Mouse (Mus musculus): ENCODE measurements around the gene Dnmt1. TPM values are rescaled to one million over a fixed set of nuclear protein-coding genes. Genes with fewer than 3 reads are reported as not detected.

Gene Dnmt1
- polyA plus RNA-seq, 1 experiment, result 18.3 TPM

DNA sequence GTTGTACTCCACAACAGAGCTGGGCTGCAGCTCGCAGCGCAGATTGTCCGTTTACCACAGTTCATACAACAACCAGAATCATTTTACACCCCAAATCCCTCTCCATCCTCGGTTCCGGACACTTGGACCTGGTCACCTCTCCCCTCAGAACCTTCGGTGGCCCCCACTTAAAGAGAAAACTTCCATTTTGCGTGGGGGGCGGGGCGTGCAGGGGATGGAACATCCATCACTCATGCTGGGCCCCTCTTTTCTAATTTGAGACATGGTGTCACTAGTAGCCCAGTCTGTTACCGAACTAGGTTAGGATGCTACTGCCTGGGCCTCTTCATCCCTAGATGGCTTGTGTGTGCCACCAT, 81.0 kb downstream of the Dnmt1 start:
- peak overlapping the region; percentile 71 for H3K4me3 ChIP-seq (ENCODE audit: control insufficient read depth, low read depth, low read length)
- H3K27ac ChIP-seq (ENCODE audit: control insufficient read depth, insufficient read depth, low read depth, low read length), result peak overlapping the region; percentile 85
- H3K27me3 ChIP-seq (ENCODE audit: control insufficient read depth, insufficient read depth, low read length), result no peaks in the 10 kb centered on the region
- H3K36me3 ChIP-seq (ENCODE audit: control insufficient read depth, insufficient read depth, low read length), result no peaks in the 10 kb centered on the region
- peaks cover 7% of the 10 kb centered on the region for H3K4me1 ChIP-seq (ENCODE audit: control insufficient read depth, insufficient read depth, low read length)
- TF ChIP-seq CTCF (IDR thresholded peaks at IDR 0.05; ENCODE audit: control insufficient read depth, insufficient read depth, insufficient replicate concordance, low read depth, low read length), result no peak
- TF ChIP-seq POLR2A (IDR thresholded peaks at IDR 0.05; ENCODE audit: control insufficient read depth, low read depth, low read length), result no peak

DNA sequence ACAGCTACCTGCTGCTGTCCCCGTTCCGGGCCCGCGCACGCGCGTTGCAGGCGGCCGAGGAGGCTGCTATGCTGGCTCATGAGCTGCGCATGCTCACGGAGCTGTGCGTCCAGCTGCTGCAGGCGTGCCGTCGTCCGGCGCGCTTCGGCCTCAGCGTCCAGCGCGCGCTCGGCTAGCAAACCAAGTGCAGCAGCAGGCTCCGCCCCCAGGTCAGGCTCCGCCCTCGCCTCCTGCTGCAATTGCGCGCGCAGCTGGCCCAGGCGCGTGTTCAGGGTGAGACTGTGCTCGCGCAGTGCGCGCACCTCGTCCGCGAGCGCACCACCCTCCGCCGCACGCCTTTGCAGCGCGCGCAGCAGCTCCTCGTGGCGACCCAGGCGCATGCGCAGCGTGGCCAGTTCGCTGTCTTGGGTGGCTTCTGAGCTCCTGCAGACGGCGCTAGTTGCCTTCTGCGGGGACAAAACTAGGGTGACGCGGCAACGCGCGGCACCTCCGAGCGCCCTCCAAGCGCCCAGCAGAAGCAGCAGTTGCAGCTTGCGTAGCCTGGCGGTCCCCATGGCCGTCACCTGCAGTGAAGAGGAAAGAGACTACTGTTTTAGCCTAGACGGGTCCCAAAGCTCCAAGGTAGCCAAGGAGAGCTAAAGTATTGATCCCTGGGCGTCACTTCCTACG, 81.5 kb downstream of the Dnmt1 start:
- no peaks in the 10 kb centered on the region for H3K27me3 ChIP-seq (ENCODE audit: control insufficient read depth, insufficient read depth, low read length)
- H3K4me1 ChIP-seq (ENCODE audit: control insufficient read depth, insufficient read depth, low read length), result peaks cover 7% of the 10 kb centered on the region
- H3K4me3 ChIP-seq (ENCODE audit: control insufficient read depth, low read depth, low read length), result peak overlapping the region; percentile 71
- no peaks in the 10 kb centered on the region for H3K36me3 ChIP-seq (ENCODE audit: control insufficient read depth, insufficient read depth, low read length)
- peak overlapping the region; percentile 85 for H3K27ac ChIP-seq (ENCODE audit: control insufficient read depth, insufficient read depth, low read depth, low read length)
- peak; percentile 60; the same call in 1 of the 2 replicates for TF ChIP-seq CTCF (IDR thresholded peaks at IDR 0.05; ENCODE audit: control insufficient read depth, insufficient read depth, insufficient replicate concordance, low read depth, low read length)
- TF ChIP-seq POLR2A (IDR thresholded peaks at IDR 0.05; ENCODE audit: control insufficient read depth, low read depth, low read length), result peak; percentile 73

DNA sequence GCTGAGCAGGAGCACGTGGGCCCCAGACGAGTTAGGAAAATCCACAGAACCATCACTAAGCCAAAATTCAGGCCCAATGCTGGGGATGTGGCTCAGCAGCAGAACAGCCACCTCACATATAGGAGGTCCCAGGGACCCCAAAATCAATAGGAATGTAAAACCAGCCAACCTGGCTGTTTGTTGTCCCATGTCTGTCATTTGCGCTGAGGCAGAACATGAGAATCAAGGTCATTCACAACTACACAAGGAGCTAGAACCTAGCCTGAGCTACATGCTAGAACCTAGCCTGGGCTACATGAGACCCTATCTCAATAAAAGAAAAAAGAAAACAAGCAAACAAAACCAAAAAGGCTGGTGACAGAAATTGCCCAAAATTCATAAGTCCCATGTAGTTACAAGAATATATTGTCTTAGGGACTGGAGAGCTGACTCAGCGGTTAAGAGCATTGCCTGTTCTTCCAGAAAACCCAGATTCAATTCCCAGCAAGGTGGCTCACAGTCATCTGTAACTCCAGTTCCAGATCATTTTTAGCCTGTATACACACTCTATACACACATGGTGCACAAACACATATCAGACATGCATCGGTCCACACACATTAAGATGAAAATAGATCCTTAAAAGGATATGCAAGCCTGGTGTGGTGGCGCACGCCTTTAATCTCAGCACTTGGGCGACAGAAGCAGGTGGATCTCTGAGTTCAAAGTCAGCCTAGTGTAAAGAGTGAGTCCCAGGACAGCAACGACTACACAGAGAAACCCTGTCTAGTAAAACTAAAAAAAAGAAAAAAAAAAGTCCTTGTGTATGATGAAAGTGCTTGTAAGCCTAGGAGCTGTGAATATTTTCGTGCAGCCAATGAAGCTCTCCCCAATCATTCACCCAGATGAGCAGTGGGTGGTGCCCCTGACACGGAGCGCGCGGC, 82.3 kb downstream of the Dnmt1 start:
- 0 out of 2 replicates have a peak overlapping the region, but pooled peaks have one; percentile 23 for H3K27ac ChIP-seq (ENCODE audit: control insufficient read depth, insufficient read depth, low read depth, low read length)
- peak overlapping the region; percentile 71 for H3K4me3 ChIP-seq (ENCODE audit: control insufficient read depth, low read depth, low read length)
- no peaks in the 10 kb centered on the region for H3K36me3 ChIP-seq (ENCODE audit: control insufficient read depth, insufficient read depth, low read length)
- peaks cover 7% of the 10 kb centered on the region for H3K4me1 ChIP-seq (ENCODE audit: control insufficient read depth, insufficient read depth, low read length)
- TF ChIP-seq CTCF (IDR thresholded peaks at IDR 0.05; ENCODE audit: control insufficient read depth, insufficient read depth, insufficient replicate concordance, low read depth, low read length) (no peak), POLR2A (IDR thresholded peaks at IDR 0.05; ENCODE audit: control insufficient read depth, low read depth, low read length) (no peak)
- H3K27me3 ChIP-seq (ENCODE audit: control insufficient read depth, insufficient read depth, low read length), result no peaks in the 10 kb centered on the region

DNA sequence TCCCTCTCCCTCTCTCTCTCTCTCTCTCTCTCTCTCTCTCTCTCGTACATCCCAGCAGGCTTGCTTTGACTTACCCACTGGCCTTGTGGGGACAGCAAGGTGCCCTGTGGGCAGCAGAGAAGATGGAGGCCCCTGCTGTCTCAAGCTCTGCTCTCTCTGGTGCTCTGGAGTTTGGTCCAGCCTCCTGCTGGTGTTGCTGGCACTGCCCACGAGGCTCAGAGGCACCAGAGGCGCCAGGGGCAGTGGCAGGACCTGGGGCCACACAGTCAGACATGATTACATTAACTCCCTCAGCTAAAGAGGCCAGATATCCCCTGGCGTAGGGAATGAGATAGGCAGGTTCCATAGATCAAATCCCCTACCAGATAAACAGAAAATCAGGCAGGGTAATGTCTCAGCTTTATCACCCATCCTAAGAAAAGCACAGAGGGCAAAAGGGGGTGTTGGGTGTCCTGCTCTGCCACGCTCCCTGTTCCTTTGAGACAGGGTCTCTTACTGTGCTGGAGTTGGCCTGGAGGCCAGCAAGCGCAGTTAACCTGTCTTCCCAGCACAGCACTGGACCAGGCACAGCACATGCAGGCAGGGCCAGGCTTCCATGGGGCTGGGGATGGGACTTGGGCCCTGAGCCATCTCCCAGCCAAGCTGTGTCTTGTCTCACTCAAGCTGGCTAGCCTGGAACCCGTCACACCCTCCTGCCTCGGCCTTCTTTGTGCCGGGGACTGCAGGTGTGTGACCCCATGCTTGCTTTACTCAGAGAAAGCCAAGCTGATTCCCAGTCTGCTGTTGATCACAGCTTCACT, 83.2 kb downstream of the Dnmt1 start:
- no peaks in the 10 kb centered on the region for H3K27me3 ChIP-seq (ENCODE audit: control insufficient read depth, insufficient read depth, low read length)
- no peak overlapping the region for H3K27ac ChIP-seq (ENCODE audit: control insufficient read depth, insufficient read depth, low read depth, low read length)
- peaks cover 7% of the 10 kb centered on the region for H3K4me1 ChIP-seq (ENCODE audit: control insufficient read depth, insufficient read depth, low read length)
- H3K4me3 ChIP-seq (ENCODE audit: control insufficient read depth, low read depth, low read length), result no peak overlapping the region
- TF ChIP-seq CTCF (IDR thresholded peaks at IDR 0.05; ENCODE audit: control insufficient read depth, insufficient read depth, insufficient replicate concordance, low read depth, low read length) (no peak), POLR2A (IDR thresholded peaks at IDR 0.05; ENCODE audit: control insufficient read depth, low read depth, low read length) (no peak)
- H3K36me3 ChIP-seq (ENCODE audit: control insufficient read depth, insufficient read depth, low read length), result no peaks in the 10 kb centered on the region

DNA sequence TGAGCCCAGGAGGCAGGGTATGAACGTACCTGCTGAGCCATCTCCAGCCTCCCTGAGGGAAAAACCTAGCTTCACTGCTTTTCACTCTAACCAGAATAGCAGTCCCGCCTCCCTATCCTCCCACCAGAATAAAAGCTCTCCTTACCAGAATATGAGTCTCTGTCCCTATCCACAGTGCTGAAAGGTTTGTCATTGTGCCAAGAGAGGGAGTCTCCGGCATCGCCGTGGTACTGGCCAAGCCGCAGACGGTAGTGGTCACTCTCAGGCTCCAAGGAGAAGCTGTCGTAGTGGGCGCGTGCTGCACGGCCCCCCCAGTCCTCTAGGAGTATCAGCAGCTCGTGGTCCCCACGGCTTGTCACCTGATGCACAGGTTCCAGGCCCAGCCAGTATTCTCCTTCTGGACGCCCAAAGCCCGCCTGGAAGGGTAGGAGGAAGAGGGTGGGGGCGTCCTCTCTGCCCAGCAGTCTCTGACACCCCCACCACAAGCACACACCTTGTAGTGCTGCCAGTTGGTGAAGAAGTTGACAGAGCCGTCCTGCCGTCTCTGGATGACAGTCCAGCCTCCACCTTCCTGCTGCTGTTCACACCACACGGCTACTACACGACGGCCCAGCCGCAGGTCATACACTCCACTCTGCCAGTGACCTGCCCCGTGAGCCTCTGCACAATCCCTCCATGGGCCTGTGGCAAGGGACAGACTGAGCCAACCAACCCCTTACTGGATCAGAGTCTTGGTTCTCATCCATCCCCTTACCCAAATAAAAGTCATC, 84.5 kb downstream of the Dnmt1 start:
- TF ChIP-seq POLR2A (IDR thresholded peaks at IDR 0.05; ENCODE audit: control insufficient read depth, low read depth, low read length), result no peak
- TF ChIP-seq CTCF (IDR thresholded peaks at IDR 0.05; ENCODE audit: control insufficient read depth, insufficient read depth, insufficient replicate concordance, low read depth, low read length), result no peak
- Histone ChIP-seq H3K4me1 (ENCODE audit: control insufficient read depth, insufficient read depth, low read length) (peaks cover 7% of the 10 kb centered on the region), H3K4me3 (ENCODE audit: control insufficient read depth, low read depth, low read length) (no peak overlapping the region), H3K27me3 (ENCODE audit: control insufficient read depth, insufficient read depth, low read length) (no peaks in the 10 kb centered on the region), H3K27ac (ENCODE audit: control insufficient read depth, insufficient read depth, low read depth, low read length) (no peak overlapping the region), H3K36me3 (ENCODE audit: control insufficient read depth, insufficient read depth, low read length) (no peaks in the 10 kb centered on the region)

DNA sequence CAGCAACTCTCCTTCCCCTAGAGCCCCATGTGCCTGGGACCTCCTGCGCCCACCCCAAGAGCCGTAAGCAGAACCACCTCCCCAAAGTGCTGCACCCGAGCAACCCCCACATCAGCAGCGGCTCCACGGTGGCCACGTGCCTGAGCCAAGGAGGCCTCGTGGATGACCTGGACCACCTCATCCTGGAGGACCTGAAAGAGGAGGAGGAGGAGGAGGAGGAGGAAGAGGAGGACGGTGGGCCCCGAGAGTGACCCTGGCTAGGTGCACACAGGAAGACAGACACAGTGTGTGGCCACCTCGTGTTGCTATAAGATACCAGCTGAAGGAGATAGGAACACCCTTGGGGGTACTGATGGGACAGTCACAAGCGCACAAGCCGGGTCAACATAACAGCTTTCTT, 86.2 kb downstream of the Dnmt1 start:
- H3K27ac ChIP-seq (ENCODE audit: control insufficient read depth, insufficient read depth, low read depth, low read length), result no peak overlapping the region
- peaks cover 6% of the 10 kb centered on the region for H3K4me1 ChIP-seq (ENCODE audit: control insufficient read depth, insufficient read depth, low read length)
- H3K4me3 ChIP-seq (ENCODE audit: control insufficient read depth, low read depth, low read length), result no peak overlapping the region
- no peaks in the 10 kb centered on the region for H3K27me3 ChIP-seq (ENCODE audit: control insufficient read depth, insufficient read depth, low read length)
- H3K36me3 ChIP-seq (ENCODE audit: control insufficient read depth, insufficient read depth, low read length), result no peaks in the 10 kb centered on the region
- TF ChIP-seq POLR2A (IDR thresholded peaks at IDR 0.05; ENCODE audit: control insufficient read depth, low read depth, low read length), result no peak
- no peak for TF ChIP-seq CTCF (IDR thresholded peaks at IDR 0.05; ENCODE audit: control insufficient read depth, insufficient read depth, insufficient replicate concordance, low read depth, low read length)
